Mouse (Mus musculus) CH12.LX (cell line): ENCODE data around the gene Samd4. TPM values are rescaled to one million over a fixed set of nuclear protein-coding genes. Genes with fewer than 3 reads are reported as not detected.

Experiments used
- DNase-seq: peaks from one replicate; pipeline ENCODE4 v3.0.0-alpha.2; 2013; ENCODE audit errors: extremely low read depth
- H3K27ac ChIP-seq: 2 replicates; pipeline ENCODE4 v1.5.1; 2012; ENCODE audit warnings: low read depth, mild to moderate bottlenecking, control low read depth, moderate library complexity; ENCODE audit not compliant: insufficient read depth
- H3K27me3 ChIP-seq: replicated peaks from 2 replicates; pipeline ENCODE3; 2012; ENCODE audit warnings: inconsistent platforms
- H3K36me3 ChIP-seq, 2 experiments: replicated peaks in 1 of 2; 2 replicates each; pipeline versions ENCODE3 to v1.6.1; 2012; ENCODE audit warnings: inconsistent platforms in 1 of 2, low read length in 1 of 2, mild to moderate bottlenecking in 1 of 2, mixed read lengths in 1 of 2, moderate library complexity in 1 of 2; ENCODE audit not compliant: control insufficient read depth in 1 of 2, insufficient read depth in 1 of 2
- H3K4me1 ChIP-seq, 2 experiments: 2 replicates each; pipeline ENCODE4 v1.6.1; 2012; ENCODE audit warnings: inconsistent platforms in 1 of 2, moderate library complexity in 1 of 2; ENCODE audit not compliant: insufficient read depth in 2 of 2, control insufficient read depth in 1 of 2
- H3K4me2 ChIP-seq: 2 replicates; pipeline ENCODE4 v1.6.1; 2012; ENCODE audit warnings: low read depth, mild to moderate bottlenecking, control low read depth; ENCODE audit not compliant: poor library complexity, insufficient read depth, severe bottlenecking
- H3K4me3 ChIP-seq, 3 experiments: fragments of 150-350 bp in 1 of 3; sonication (generic) in 1 of 3; replicated peaks in 1 of 3; 2 replicates each; pipeline versions ENCODE3 to v1.5.1; 2011 to 2012; ENCODE audit warnings: low read depth in 2 of 3, low read length in 2 of 3, mild to moderate bottlenecking in 2 of 3, moderate library complexity in 2 of 3, control low read depth in 1 of 3, improper control_type of control experiment in 1 of 3, inconsistent platforms in 1 of 3, mixed read lengths in 1 of 3; ENCODE audit not compliant: poor library complexity in 1 of 3
- H3K79me2 ChIP-seq: replicated peaks from 2 replicates; pipeline ENCODE4 v1.6.1; 2012; ENCODE audit warnings: mild to moderate bottlenecking, moderate library complexity; ENCODE audit not compliant: control insufficient read depth, poor library complexity, insufficient read depth, severe bottlenecking; ENCODE audit errors: extremely low read depth
- H3K9ac ChIP-seq: 2 replicates; pipeline ENCODE4 v1.6.1; 2012; ENCODE audit warnings: low read depth, mild to moderate bottlenecking, control low read depth, moderate library complexity; ENCODE audit not compliant: insufficient read depth
- H3K9me3 ChIP-seq: replicated peaks from 2 replicates; pipeline ENCODE3; 2012; ENCODE audit warnings: low read length, inconsistent platforms, mixed read lengths
- BHLHE40 ChIP-seq: IDR thresholded peaks from 2 replicates; pipeline ENCODE4 v1.6.1; 2011; ENCODE audit warnings: mild to moderate bottlenecking, low read depth, low read length, improper control_type of control experiment
- CHD1 ChIP-seq: IDR thresholded peaks from 2 replicates; pipeline ENCODE4 v1.6.1; 2012; ENCODE audit warnings: low read depth, low read length, improper control_type of control experiment, inconsistent platforms
- CTCF ChIP-seq, 2 experiments: IDR thresholded peaks in 1 of 2; conservative IDR thresholded peaks in 1 of 2; 2 replicates each; pipeline ENCODE4 v1.5.1; 2011 to 2012; ENCODE audit warnings: low read depth in 2 of 2, low read length in 2 of 2, improper control_type of control experiment in 1 of 2, inconsistent platforms in 1 of 2, mild to moderate bottlenecking in 1 of 2, moderate library complexity in 1 of 2
- E2F4 ChIP-seq: IDR thresholded peaks from 2 replicates; pipeline ENCODE4 v1.6.1; 2011; ENCODE audit warnings: low read depth, low read length, improper control_type of control experiment; ENCODE audit not compliant: insufficient replicate concordance
- GABPA ChIP-seq: IDR thresholded peaks from 2 replicates; pipeline ENCODE4 v1.6.1; 2012; ENCODE audit warnings: low read depth, low read length, improper control_type of control experiment, inconsistent platforms; ENCODE audit not compliant: insufficient replicate concordance
- HCFC1 ChIP-seq: IDR thresholded peaks from 2 replicates; pipeline ENCODE4 v1.6.1; 2012; ENCODE audit warnings: low read depth, mild to moderate bottlenecking, inconsistent platforms, low read length, improper control_type of control experiment
- IRF4 ChIP-seq: IDR thresholded peaks from 2 replicates; pipeline ENCODE4 v1.6.1; 2014; ENCODE audit warnings: low read depth, mild to moderate bottlenecking, inconsistent platforms, low read length, improper control_type of control experiment
- JUN ChIP-seq: IDR thresholded peaks from 2 replicates; pipeline ENCODE4 v1.6.1; 2011; ENCODE audit warnings: low read depth, mild to moderate bottlenecking, low read length, improper control_type of control experiment, moderate library complexity; ENCODE audit not compliant: insufficient read depth
- JUND ChIP-seq: conservative IDR thresholded peaks from 2 replicates; pipeline ENCODE4 v1.6.1; 2011; ENCODE audit warnings: low read depth, low read length, improper control_type of control experiment
- MEF2A ChIP-seq: IDR thresholded peaks from 2 replicates; pipeline ENCODE4 v1.6.1; 2014; ENCODE audit warnings: low read depth, mild to moderate bottlenecking, inconsistent platforms, low read length, improper control_type of control experiment, borderline replicate concordance
- MYC ChIP-seq: IDR thresholded peaks from 2 replicates; pipeline ENCODE4 v1.6.1; 2011; ENCODE audit warnings: low read depth, mild to moderate bottlenecking, improper control_type of control experiment, low read length
- POLR2A ChIP-seq: IDR thresholded peaks from 2 replicates; pipeline ENCODE4 v1.6.1; 2011; ENCODE audit warnings: low read depth, mild to moderate bottlenecking, improper control_type of control experiment, low read length
- SMC3 ChIP-seq: IDR thresholded peaks from 2 replicates; pipeline ENCODE4 v1.6.1; 2011; ENCODE audit warnings: low read depth, low read length, improper control_type of control experiment
- TCF12 ChIP-seq: IDR thresholded peaks from 2 replicates; pipeline ENCODE4 v1.6.1; 2014; ENCODE audit warnings: low read depth, mild to moderate bottlenecking, inconsistent platforms, low read length, improper control_type of control experiment
- UBTF ChIP-seq: IDR thresholded peaks from 2 replicates; pipeline ENCODE4 v1.6.1; 2012; ENCODE audit warnings: low read depth, mild to moderate bottlenecking, inconsistent platforms, low read length, improper control_type of control experiment, moderate library complexity
- ZC3H11A ChIP-seq: IDR thresholded peaks from 2 replicates; pipeline ENCODE4 v1.6.1; 2012; ENCODE audit warnings: low read depth, mild to moderate bottlenecking, inconsistent platforms, low read length, improper control_type of control experiment
- ZKSCAN1 ChIP-seq: IDR thresholded peaks from 2 replicates; pipeline ENCODE4 v1.6.1; 2012; ENCODE audit warnings: low read depth, inconsistent platforms, low read length, improper control_type of control experiment, borderline replicate concordance
- ZMIZ1 ChIP-seq: IDR thresholded peaks from 2 replicates; pipeline ENCODE4 v1.6.1; 2012; ENCODE audit warnings: low read depth, mild to moderate bottlenecking, inconsistent platforms, low read length, improper control_type of control experiment
- ZNF384 ChIP-seq: IDR thresholded peaks from 2 replicates; pipeline ENCODE4 v1.6.1; 2012; ENCODE audit warnings: low read depth, low read length, improper control_type of control experiment, inconsistent platforms
- dilution Hi-C: fragments of 300-500 bp; cut with MboI; formaldehyde crosslinking; loops from 2 replicates; pipeline ENCODE4 v1.14.3; 2020; ENCODE audit warnings: low sequenced_read_pairs; ENCODE audit not compliant: extremely low pct_unique_long_range_greater_than_20kb, extremely low pct_ligation_motif_present
- in situ Hi-C: fragments of 300-500 bp; cut with MboI; formaldehyde crosslinking; loops from 3 replicates; pipeline ENCODE4 v1.14.3; 2019; ENCODE audit warnings: low sequenced_read_pairs, low pct_ligation_motif_present, low pct_unique_long_range_greater_than_20kb, mixed read lengths
- polyA plus RNA-seq: library from polyadenylated mRNA; unstranded; fragments of >175 nt; gene quantifications from 2 replicates; pipeline ENCODE4 v1.2.1, GENCODE M21; 2012; ENCODE audit warnings: low read depth; ENCODE audit not compliant: insufficient read length
- total RNA-seq, 2 experiments: library from RNA; depleted of rRNA; stranded (reverse); fragments of 300-350 nt in 1 of 2; fragments of >200 nt in 1 of 2; gene quantifications; 2 replicates each; pipeline ENCODE4 v1.2.3; 2012 to 2014

The Samd4 gene
- total and polyA plus RNA-seq, 3 experiments = 0.64 to 4.6 (median 1.5) TPM

GRCm38 (mm10) chr14:46945903-46946490 lies 63.3 kb downstream of the Samd4 start:
- H3K79me2 ChIP-seq = no peaks in the 10 kb centered on the region
- DNase-seq = no peak
- peaks cover 3% of the 10 kb centered on the region for H3K9me3 ChIP-seq
- dilution Hi-C loops (no loop called here), in situ Hi-C loops (no loop called here)
- H3K4me3 ChIP-seq = no peak overlapping the region
- no peaks in the 10 kb centered on the region for H3K36me3 ChIP-seq
- TF ChIP-seq BHLHE40 (no peak), ZC3H11A (no peak), CHD1 (no peak)
- H3K4me1 ChIP-seq = peaks cover 0 to 4% of the 10 kb centered on the region in 2 experiments; a peak in 1 of 4 replicates
- H3K27ac ChIP-seq = no peak overlapping the region
- no peak overlapping the region for H3K4me2 ChIP-seq
- no peak overlapping the region for H3K9ac ChIP-seq
- no peaks in the 10 kb centered on the region for H3K27me3 ChIP-seq

- Histone ChIP-seq H3K4me3 (no peak overlapping the region), H3K9ac (no peak overlapping the region), H3K27me3 (no peaks in the 10 kb centered on the region), H3K4me2 (no peak overlapping the region), H3K27ac (no peak overlapping the region), H3K79me2 (no peaks in the 10 kb centered on the region), H3K9me3 (peaks cover 3% of the 10 kb centered on the region), H3K36me3 (no peaks in the 10 kb centered on the region), H3K4me1 (peaks cover 2 to 8% of the 10 kb centered on the region in 2 experiments; a peak in 3 of 4 replicates)
- DNase-seq = no peak
- in situ Hi-C loops = no loop called here
- dilution Hi-C loops = no loop called here
- TF ChIP-seq TCF12 (no peak), POLR2A (no peak), BHLHE40 (no peak), ZKSCAN1 (no peak), ZC3H11A (no peak), IRF4 (no peak), JUN (no peak), UBTF (no peak), GABPA (no peak), MYC (no peak), CTCF (conservative IDR thresholded peaks at IDR 0.05 in 1 of 2, IDR thresholded peaks at IDR 0.05 in 1 of 2; ENCODE audit: low read depth in 2 of 2, low read length in 2 of 2) (no peak), E2F4 (no peak), SMC3 (no peak), HCFC1 (no peak), JUND (no peak), ZNF384 (no peak), ZMIZ1 (no peak), MEF2A (no peak)
Measured at GRCm38 (mm10) chr14:46947644-46948043, 65.0 kb downstream of the Samd4 start.
